Mouse (Mus musculus) forebrain, embryonic 11.5 days (tissue): Measurements from ENCODE around the gene Kctd11. TPM values are rescaled to one million over a fixed set of nuclear protein-coding genes. Genes with fewer than 3 reads are reported as not detected.

ENCODE experiments used
- ATAC-seq: fragments of 200-750 bp; cut with Nextera tagmentation; replicated peaks from 2 replicates; pipeline ENCODE4 v1.8.0; 2017; ENCODE audit warnings: moderate TSS enrichment; ENCODE audit not compliant: low FRiP score
- DNase-seq: peaks from one replicate; pipeline ENCODE4 v3.0.0-alpha.2; 2017; ENCODE audit warnings: low spot score
- H3K27ac ChIP-seq: fragments of 300-500 bp; sonication (generic); 2 replicates; pipeline ENCODE4 v1.5.1; 2014; ENCODE audit warnings: low read depth, low read length
- H3K27me3 ChIP-seq: fragments of 300-500 bp; sonication (generic); 2 replicates; pipeline ENCODE4 v1.6.1; 2014; ENCODE audit warnings: mild to moderate bottlenecking, low read length, mixed read lengths; ENCODE audit not compliant: control insufficient read depth, insufficient read depth
- H3K36me3 ChIP-seq: fragments of 300-500 bp; sonication (generic); 2 replicates; pipeline ENCODE4 v1.6.1; 2014; ENCODE audit warnings: mild to moderate bottlenecking, low read length, moderate library complexity, mixed read lengths; ENCODE audit not compliant: control insufficient read depth, insufficient read depth
- H3K4me1 ChIP-seq: fragments of 300-500 bp; sonication (generic); replicated peaks from 2 replicates; pipeline ENCODE4 v1.6.1; 2014; ENCODE audit warnings: low read length, mixed read lengths; ENCODE audit not compliant: control insufficient read depth, insufficient read depth
- H3K4me2 ChIP-seq: fragments of 300-500 bp; sonication (generic); 2 replicates; pipeline ENCODE4 v1.6.1; 2014; ENCODE audit warnings: low read depth, mild to moderate bottlenecking, low read length, moderate library complexity, mixed read lengths; ENCODE audit not compliant: severe bottlenecking
- H3K4me3 ChIP-seq: fragments of 300-500 bp; sonication (generic); 2 replicates; pipeline ENCODE4 v1.5.1; 2014; ENCODE audit warnings: low read depth, low read length
- H3K9ac ChIP-seq: fragments of 300-500 bp; sonication (generic); 2 replicates; pipeline ENCODE4 v1.6.1; 2014; ENCODE audit warnings: low read length
- H3K9me3 ChIP-seq: fragments of 300-500 bp; sonication (generic); 2 replicates; pipeline ENCODE4 v1.6.1; 2016; ENCODE audit warnings: low read length, mixed read lengths; ENCODE audit not compliant: control insufficient read depth
- WGBS: fragments of 180-500 bp; shearing (Covaris S2); extraction: QIAGEN DNeasy Blood & Tissue Kit; methylation state at CpG from one replicate; pipeline ENCODE4 v1.1.7; 2014; 5-methylcytosine and 5-hydroxymethylcytosine counted together
- polyA plus RNA-seq: library from polyadenylated mRNA; unstranded; fragments of >200 nt; fragmentation: Nextera tagmentation; extraction: Ambion mirVana; gene quantifications from 2 replicates; pipeline ENCODE4 v1.2.1, GENCODE M21; 2014

Kctd11 gene
- polyA plus RNA-seq, 1 experiment from 2014 or later: 3.0 TPM

DNA sequence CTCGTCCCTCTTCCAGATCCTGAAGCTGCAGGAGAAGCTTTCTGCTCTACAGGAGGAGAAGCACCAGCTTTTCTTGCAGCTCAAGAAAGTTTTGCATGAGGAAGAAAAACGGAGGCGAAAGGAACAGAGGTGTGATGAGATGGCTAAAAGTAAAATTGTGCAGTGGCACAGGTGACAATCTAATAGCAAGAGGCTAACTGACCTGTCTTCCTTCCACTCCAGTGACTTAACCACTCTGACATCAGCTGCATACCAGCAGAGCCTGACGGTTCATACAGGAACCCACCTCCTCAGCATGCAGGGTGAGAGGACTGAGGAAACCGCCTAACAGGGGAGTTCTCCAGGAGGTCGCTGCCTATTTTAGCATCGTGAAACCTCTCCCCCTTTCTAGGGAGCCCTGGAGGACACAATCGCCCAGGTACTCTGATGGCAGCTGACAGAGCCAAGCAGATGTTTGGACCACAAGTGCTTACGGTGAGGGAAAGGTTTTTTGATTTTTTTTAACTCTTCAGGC lies 33.8 kb upstream of the Kctd11 start:
- ATAC-seq (no peak), DNase-seq (no peak)
- Histone ChIP-seq H3K9ac (peak overlapping the region; percentile 89), H3K4me3 (peak overlapping the region; percentile 91), H3K4me1 (peaks cover 29% of the 10 kb centered on the region), H3K4me2 (peak overlapping the region; percentile 99), H3K9me3 (no peaks in the 10 kb centered on the region), H3K27ac (no peak overlapping the region), H3K36me3 (peaks cover 25% of the 10 kb centered on the region), H3K27me3 (no peaks in the 10 kb centered on the region)
- WGBS: 41% methylated on average over 9 of the region's 9 CpGs

DNA sequence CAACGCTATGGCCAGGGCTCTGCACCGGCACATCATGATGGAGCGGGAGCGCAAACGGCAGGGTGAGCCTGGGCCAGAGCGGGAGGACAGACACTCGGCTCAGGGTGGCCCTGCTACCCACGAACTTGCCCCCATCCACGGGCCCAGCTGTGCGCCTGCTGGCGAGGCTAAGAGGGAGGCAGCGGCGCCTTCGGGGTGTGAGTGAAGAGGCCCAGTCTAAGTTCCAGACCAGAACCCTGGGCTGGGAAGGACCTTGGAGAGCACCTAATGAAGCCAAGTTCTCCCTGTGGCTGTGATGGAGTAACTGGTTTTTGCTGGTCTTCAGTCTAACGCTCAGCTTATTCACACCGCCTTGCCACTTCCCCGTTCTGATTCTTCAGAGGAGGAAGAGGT lies 33.2 kb upstream of the Kctd11 start:
- H3K9me3 ChIP-seq: no peaks in the 10 kb centered on the region
- H3K4me2 ChIP-seq: peak overlapping the region; percentile 99
- no peaks in the 10 kb centered on the region for H3K27me3 ChIP-seq
- 4% methylated on average over 17 of the region's 17 CpGs for WGBS
- DNase-seq (no peak), ATAC-seq (no peak)
- H3K4me1 ChIP-seq: peaks cover 25% of the 10 kb centered on the region
- peak overlapping the region; percentile 91 for H3K4me3 ChIP-seq
- peak overlapping the region; percentile 89 for H3K9ac ChIP-seq
- peak overlapping the region; percentile 69 for H3K27ac ChIP-seq
- H3K36me3 ChIP-seq: peaks cover 29% of the 10 kb centered on the region

GRCm38 (mm10) chr11:69913554-69914371 lies 32.6 kb upstream of the Kctd11 start, which contains the start of gene Gps2:
Gene Gps2 (plus strand): TSS chr11:69913888.
- Histone ChIP-seq H3K9ac (peak within 1 kb of the TSS; percentile 89), H3K9me3 (no peaks in the 10 kb centered on the region), H3K4me3 (peak within 1 kb of the TSS; percentile 91), H3K27me3 (no peaks in the 10 kb centered on the region), H3K4me2 (peak within 1 kb of the TSS; percentile 99), H3K27ac (peak within 1 kb of the TSS; percentile 69), H3K4me1 (peaks cover 20% of the 10 kb centered on the region), H3K36me3 (peaks cover 35% of the 10 kb centered on the region)
- DNase-seq: peak; percentile 94
- 3% methylated on average over 61 of the region's 61 CpGs for WGBS
- ATAC-seq: peak; percentile 86

GRCm38 (mm10) chr11:69912716-69913530 lies 31.7 kb upstream of the Kctd11 start:
- Histone ChIP-seq H3K36me3 (peaks cover 42% of the 10 kb centered on the region), H3K4me3 (peak overlapping the region; percentile 91), H3K9me3 (no peaks in the 10 kb centered on the region), H3K9ac (peak overlapping the region; percentile 89), H3K27ac (no peak overlapping the region), H3K27me3 (no peaks in the 10 kb centered on the region), H3K4me2 (peak overlapping the region; percentile 99), H3K4me1 (peaks cover 18% of the 10 kb centered on the region)
- ATAC-seq: 0 out of 2 replicates have a peak, but pooled peaks have one; percentile 11
- 79% methylated on average over 15 of the region's 15 CpGs for WGBS
- no peak for DNase-seq

DNA sequence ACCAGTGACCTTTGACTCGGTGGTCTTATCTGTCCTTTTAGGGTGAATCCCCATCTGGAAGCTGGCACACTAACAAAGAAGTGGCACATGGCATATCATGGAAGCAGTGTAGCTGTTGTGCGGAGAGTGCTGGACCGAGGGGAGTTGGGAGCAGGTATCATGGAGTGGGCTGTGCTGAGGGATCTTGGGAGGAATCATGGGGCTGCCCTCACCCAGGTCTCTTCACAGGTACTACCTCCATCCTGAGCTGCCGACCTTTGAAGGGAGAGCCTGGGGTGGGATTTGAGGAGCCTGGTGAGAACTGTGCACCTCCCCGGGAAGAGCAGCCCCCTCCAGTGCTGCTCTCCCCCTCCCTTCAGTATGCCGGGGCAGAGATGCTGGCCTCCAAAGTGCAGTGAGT lies 30.5 kb upstream of the Kctd11 start:
- Histone ChIP-seq H3K4me1 (peaks cover 18% of the 10 kb centered on the region), H3K9me3 (no peaks in the 10 kb centered on the region), H3K4me2 (no peak overlapping the region), H3K27ac (no peak overlapping the region), H3K9ac (no peak overlapping the region), H3K36me3 (peaks cover 42% of the 10 kb centered on the region), H3K27me3 (no peaks in the 10 kb centered on the region), H3K4me3 (no peak overlapping the region)
- 86% methylated on average over 6 of the region's 6 CpGs for WGBS
- DNase-seq (no peak), ATAC-seq (no peak)

GRCm38 (mm10) chr11:69910781-69911560 lies 29.8 kb upstream of the Kctd11 start:
- Histone ChIP-seq H3K27me3 (no peaks in the 10 kb centered on the region), H3K4me2 (no peak overlapping the region), H3K4me3 (no peak overlapping the region; the same call in 1 of the 2 replicates), H3K9ac (no peak overlapping the region), H3K36me3 (peaks cover 42% of the 10 kb centered on the region), H3K4me1 (peaks cover 15% of the 10 kb centered on the region), H3K27ac (no peak overlapping the region), H3K9me3 (no peaks in the 10 kb centered on the region)
- ATAC-seq (no peak), DNase-seq (no peak)
- WGBS: 91% methylated on average over 17 of the region's 17 CpGs

DNA sequence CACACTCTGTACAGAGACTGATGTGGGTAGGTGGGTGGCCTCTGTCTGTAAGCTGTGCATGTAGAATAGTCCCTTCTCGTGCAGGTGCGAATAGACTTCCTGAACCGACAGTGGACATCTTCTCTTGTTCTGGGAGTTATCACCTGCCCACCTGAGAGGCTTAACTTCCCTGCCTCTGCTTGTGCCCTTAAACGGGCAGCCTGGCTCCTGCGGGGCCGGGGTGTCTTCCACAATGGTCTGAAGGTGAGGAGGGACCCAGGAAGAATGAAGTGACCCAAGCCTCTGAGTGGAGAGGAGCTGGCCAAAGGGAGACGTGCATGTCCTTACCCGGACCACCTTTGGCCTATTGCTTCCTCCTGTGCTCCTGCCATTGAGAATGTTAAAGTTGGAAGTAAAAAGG lies 29.0 kb upstream of the Kctd11 start:
- no peak overlapping the region for H3K27ac ChIP-seq
- H3K36me3 ChIP-seq: peaks cover 42% of the 10 kb centered on the region
- H3K4me1 ChIP-seq: peaks cover 11% of the 10 kb centered on the region
- no peaks in the 10 kb centered on the region for H3K9me3 ChIP-seq
- no peaks in the 10 kb centered on the region for H3K27me3 ChIP-seq
- no peak overlapping the region for H3K9ac ChIP-seq
- no peak overlapping the region for H3K4me3 ChIP-seq
- no peak for ATAC-seq
- no peak for DNase-seq
- H3K4me2 ChIP-seq: no peak overlapping the region
- 95% methylated on average over 8 of the region's 8 CpGs for WGBS

DNA sequence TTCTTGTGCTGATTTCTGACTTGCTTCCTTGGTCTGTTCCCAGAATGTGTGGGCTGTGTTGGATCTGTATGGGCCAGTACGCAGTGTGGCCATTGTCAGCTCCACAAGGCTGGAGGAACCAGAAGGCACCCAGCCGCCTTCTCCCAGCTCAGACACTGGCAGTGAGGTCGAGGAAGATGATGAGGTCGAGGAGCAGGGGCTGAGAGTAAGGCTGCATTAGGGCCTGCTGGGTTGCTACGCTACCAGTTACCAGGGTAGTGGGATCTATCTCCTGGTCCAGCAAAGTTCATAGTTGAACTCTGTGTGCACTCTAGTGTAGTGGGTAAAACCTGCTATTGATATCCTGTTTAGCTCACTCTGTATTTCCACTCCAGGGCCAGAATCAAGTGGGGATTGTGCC lies 28.0 kb upstream of the Kctd11 start:
- DNase-seq (no peak), ATAC-seq (no peak)
- H3K4me2 ChIP-seq: no peak overlapping the region
- 92% methylated on average over 5 of the region's 5 CpGs for WGBS
- no peaks in the 10 kb centered on the region for H3K27me3 ChIP-seq
- H3K9ac ChIP-seq: no peak overlapping the region
- no peak overlapping the region for H3K27ac ChIP-seq
- peaks cover 42% of the 10 kb centered on the region for H3K36me3 ChIP-seq
- peaks cover 3% of the 10 kb centered on the region; the same call in 1 of the 2 replicates for H3K4me1 ChIP-seq
- H3K9me3 ChIP-seq: no peaks in the 10 kb centered on the region
- no peak overlapping the region for H3K4me3 ChIP-seq
